Mouse (Mus musculus) hindbrain, embryonic 11.5 days (tissue): ENCODE measurements around the gene Cenpx. TPM values are rescaled to one million over a fixed set of nuclear protein-coding genes. Genes with fewer than 3 reads are reported as not detected.
A peak's percentile ranks its signal among the peaks of the same experiment; 100 is the strongest.

ENCODE experiments used
- ATAC-seq: fragments of 200-750 bp; cut with Nextera tagmentation; 2 replicates; pipeline ENCODE4 v1.8.0; 2017; ENCODE audit warnings: mild to moderate bottlenecking, moderate TSS enrichment, moderate library complexity; ENCODE audit not compliant: low FRiP score
- DNase-seq: peaks from one replicate; pipeline ENCODE4 v3.0.0-alpha.2; 2015; ENCODE audit warnings: low spot score
- H3K27ac ChIP-seq: fragments of 300-500 bp; sonication (generic); 2 replicates; pipeline ENCODE4 v1.5.1; 2014; ENCODE audit warnings: mild to moderate bottlenecking, low read depth, low read length
- H3K27me3 ChIP-seq: fragments of 300-500 bp; sonication (generic); 2 replicates; pipeline ENCODE4 v1.6.1; 2014; ENCODE audit warnings: mild to moderate bottlenecking, low read length, moderate library complexity, mixed read lengths; ENCODE audit not compliant: control insufficient read depth, insufficient read depth
- H3K36me3 ChIP-seq: fragments of 300-500 bp; sonication (generic); 2 replicates; pipeline ENCODE4 v1.6.1; 2014; ENCODE audit warnings: mild to moderate bottlenecking, low read length, moderate library complexity, mixed read lengths; ENCODE audit not compliant: control insufficient read depth, insufficient read depth
- H3K4me1 ChIP-seq: fragments of 300-500 bp; sonication (generic); replicated peaks from 2 replicates; pipeline ENCODE4 v1.6.1; 2014; ENCODE audit warnings: low read length, mixed read lengths; ENCODE audit not compliant: control insufficient read depth, insufficient read depth
- H3K4me2 ChIP-seq: fragments of 300-500 bp; sonication (generic); replicated peaks from 2 replicates; pipeline ENCODE4 v1.6.1; 2014; ENCODE audit warnings: mild to moderate bottlenecking, low read depth, low read length
- H3K4me3 ChIP-seq: fragments of 300-500 bp; sonication (generic); 2 replicates; pipeline ENCODE4 v1.5.1; 2014; ENCODE audit warnings: low read depth, low read length
- H3K9ac ChIP-seq: fragments of 300-500 bp; sonication (generic); 2 replicates; pipeline ENCODE4 v1.6.1; 2014; ENCODE audit warnings: low read depth, low read length
- H3K9me3 ChIP-seq: fragments of 300-500 bp; sonication (generic); 2 replicates; pipeline ENCODE4 v1.6.1; 2016; ENCODE audit warnings: low read length; ENCODE audit not compliant: control insufficient read depth
- WGBS: fragments of 180-500 bp; shearing (Covaris S2); extraction: QIAGEN DNeasy Blood & Tissue Kit; methylation state at CpG from one replicate; pipeline ENCODE4 v1.1.7; 2014; 5-methylcytosine and 5-hydroxymethylcytosine counted together
- polyA plus RNA-seq: library from polyadenylated mRNA; unstranded; fragments of >200 nt; fragmentation: Nextera tagmentation; extraction: Ambion mirVana; gene quantifications from 2 replicates; pipeline ENCODE4 v1.2.1, GENCODE M21; 2014

The Cenpx gene
- polyA plus RNA-seq, 1 experiment from 2014 or later, result 121 TPM

GRCm38 (mm10) chr11:120663714-120664113 lies 49.8 kb downstream of the Cenpx start:
- H3K9me3 ChIP-seq, result no peaks in the 10 kb centered on the region
- peaks cover 46% of the 10 kb centered on the region for H3K27me3 ChIP-seq
- H3K9ac ChIP-seq, result no peak overlapping the region
- H3K4me2 ChIP-seq, result no peak overlapping the region
- DNase-seq (no peak), ATAC-seq (no peak)
- no peak overlapping the region for H3K4me3 ChIP-seq
- H3K27ac ChIP-seq, result no peak overlapping the region
- H3K36me3 ChIP-seq, result no peaks in the 10 kb centered on the region
- 67% methylated on average over 5 of the region's 5 CpGs for WGBS
- H3K4me1 ChIP-seq, result peaks cover 17% of the 10 kb centered on the region

- Histone ChIP-seq H3K27me3 (peaks cover 54% of the 10 kb centered on the region), H3K4me3 (no peak overlapping the region), H3K36me3 (no peaks in the 10 kb centered on the region), H3K4me1 (peaks cover 17% of the 10 kb centered on the region), H3K4me2 (no peak overlapping the region), H3K9ac (no peak overlapping the region), H3K9me3 (no peaks in the 10 kb centered on the region), H3K27ac (no peak overlapping the region)
- 65% methylated on average over 6 of the region's 6 CpGs for WGBS
- no peak for DNase-seq
- ATAC-seq, result no peak
Measured at GRCm38 (mm10) chr11:120662759-120663158, 50.8 kb downstream of the Cenpx start.

GRCm38 (mm10) chr11:120661076-120661460 lies 52.5 kb downstream of the Cenpx start, which contains the start of gene Notum:
Gene Notum, minus strand, starts transcription at chr11:120661175.
- Histone ChIP-seq H3K27ac (no peak within 1 kb of the TSS), H3K9me3 (no peaks in the 10 kb centered on the region), H3K9ac (peak within 1 kb of the TSS; percentile 27; the same call in 1 of the 2 replicates), H3K36me3 (no peaks in the 10 kb centered on the region), H3K27me3 (peaks cover 66% of the 10 kb centered on the region), H3K4me1 (peaks cover 17% of the 10 kb centered on the region), H3K4me2 (peak within 1 kb of the TSS; percentile 53), H3K4me3 (peak within 1 kb of the TSS; percentile 37)
- ATAC-seq, result no peak
- 1% methylated on average over 34 of the region's 35 CpGs for WGBS
- no peak for DNase-seq

Other genes starting within 250 kb of the Cenpx start
- 54.8 and 58.2 TPM in 2 replicates for gene Arl16, start 246.1 kb downstream of the Cenpx start, polyA plus RNA-seq
- gene Mrpl12, start 229.1 kb downstream of the Cenpx start, polyA plus RNA-seq, result 139 and 141 TPM in 2 replicates
- 35.2 and 35.4 TPM in 2 replicates for gene Slc25a10, start 221.9 kb downstream of the Cenpx start, polyA plus RNA-seq
- gene Gcgr, start 183.0 kb downstream of the Cenpx start, polyA plus RNA-seq, result 0.31 and 0.56 TPM in 2 replicates
- 245 and 256 TPM in 2 replicates for gene Mcrip1, start 164.0 kb downstream of the Cenpx start, polyA plus RNA-seq
- not detected in 2 replicates for gene Ppp1r27, start 162.6 kb downstream of the Cenpx start, polyA plus RNA-seq
- gene P4hb, start 140.5 kb downstream of the Cenpx start, polyA plus RNA-seq, result 504 and 527 TPM in 2 replicates
- gene Arhgdia, start 132.1 kb downstream of the Cenpx start, polyA plus RNA-seq, result 576 and 591 TPM in 2 replicates
- 686 and 764 TPM in 2 replicates for gene Alyref, start 115.4 kb downstream of the Cenpx start, polyA plus RNA-seq
- 195 TPM in 2 replicates for gene Anapc11, start 115.3 kb downstream of the Cenpx start, polyA plus RNA-seq
- gene Npb, start 105.3 kb downstream of the Cenpx start, polyA plus RNA-seq, result 0.42 TPM in 1 of 2 replicates, not detected in the other
- 104 and 105 TPM in 2 replicates for gene Pcyt2, start 95.8 kb downstream of the Cenpx start, polyA plus RNA-seq
- gene Sirt7, start 88.5 kb downstream of the Cenpx start, polyA plus RNA-seq, result 33.2 and 36.6 TPM in 2 replicates
- 21.8 and 23.5 TPM in 2 replicates for gene Mafg, start 80.1 kb downstream of the Cenpx start, polyA plus RNA-seq
- 28.2 and 30.2 TPM in 2 replicates for gene Pycr1, start 70.0 kb downstream of the Cenpx start, polyA plus RNA-seq
- 0.19 and 0.49 TPM in 2 replicates for gene Myadml2, start 65.6 kb downstream of the Cenpx start, polyA plus RNA-seq
- 1.7 and 2.1 TPM in 2 replicates for gene Notum, start 52.6 kb downstream of the Cenpx start, polyA plus RNA-seq
- gene Aspscr1, start 40.8 kb downstream of the Cenpx start, polyA plus RNA-seq, result 117 and 122 TPM in 2 replicates
- 30.7 and 34.4 TPM in 2 replicates for gene Lrrc45, start 187 bp upstream of the Cenpx start, polyA plus RNA-seq
- 17.6 and 18.2 TPM in 2 replicates for gene Rac3, start 7.7 kb upstream of the Cenpx start, polyA plus RNA-seq
- 14.3 and 15.2 TPM in 2 replicates for gene Dcxr, start 13.5 kb upstream of the Cenpx start, polyA plus RNA-seq
- gene Cbr2, start 18.4 kb upstream of the Cenpx start, polyA plus RNA-seq, result 0.82 and 1.6 TPM in 2 replicates
- 5.6 and 7.0 TPM in 2 replicates for gene Hmga1b, start 49.1 kb upstream of the Cenpx start, polyA plus RNA-seq
- 28.8 and 29.4 TPM in 2 replicates for gene Rfng, start 70.5 kb upstream of the Cenpx start, polyA plus RNA-seq
- 264 and 272 TPM in 2 replicates for gene Gps1, start 70.5 kb upstream of the Cenpx start, polyA plus RNA-seq
- 70.9 and 71.3 TPM in 2 replicates for gene Dus1l, start 82.7 kb upstream of the Cenpx start, polyA plus RNA-seq
- gene Fasn, start 110.8 kb upstream of the Cenpx start, polyA plus RNA-seq, result 76.0 and 94.1 TPM in 2 replicates
- 3.9 and 4.7 TPM in 2 replicates for gene Ccdc57, start 219.1 kb upstream of the Cenpx start, polyA plus RNA-seq
- 25.8 and 32.0 TPM in 2 replicates for gene Slc16a3, start 234.7 kb upstream of the Cenpx start, polyA plus RNA-seq